Mouse (Mus musculus) stomach, postnatal 0 days (tissue): ENCODE results near the gene Sytl1. TPM values are rescaled to one million over a fixed set of nuclear protein-coding genes. Genes with fewer than 3 reads are reported as not detected.
A peak's percentile ranks its signal among the peaks of the same experiment; 100 is the strongest.

ENCODE experiments used
- ATAC-seq: fragments of 200-750 bp; cut with Nextera tagmentation; 2 replicates; pipeline ENCODE4 v1.8.0; 2017; ENCODE audit not compliant: low FRiP score, low TSS enrichment
- DNase-seq: peaks from one replicate; pipeline ENCODE4 v3.0.0-alpha.2; 2016; ENCODE audit warnings: low spot score
- H3K27ac ChIP-seq: fragments of 300-500 bp; sonication (generic); replicated peaks from 2 replicates; pipeline ENCODE4 v1.5.1; 2014; ENCODE audit warnings: mild to moderate bottlenecking, control low read depth
- H3K27me3 ChIP-seq: fragments of 300-500 bp; sonication (generic); 2 replicates; pipeline ENCODE4 v1.6.1; 2014; ENCODE audit warnings: low read length; ENCODE audit not compliant: control insufficient read depth, insufficient read depth
- H3K36me3 ChIP-seq: fragments of 300-500 bp; sonication (generic); 2 replicates; pipeline ENCODE4 v1.6.1; 2014; ENCODE audit warnings: low read length, mixed read lengths; ENCODE audit not compliant: control insufficient read depth, insufficient read depth
- H3K4me1 ChIP-seq: fragments of 300-500 bp; sonication (generic); replicated peaks from 2 replicates; pipeline ENCODE4 v1.6.1; 2014; ENCODE audit warnings: antibody characterized with exemption; ENCODE audit not compliant: control insufficient read depth, insufficient read depth
- H3K4me2 ChIP-seq: fragments of 300-500 bp; sonication (generic); replicated peaks from 2 replicates; pipeline ENCODE4 v1.6.1; 2014; ENCODE audit warnings: low read depth, mild to moderate bottlenecking, control low read depth, moderate library complexity
- H3K4me3 ChIP-seq: fragments of 300-500 bp; sonication (generic); 2 replicates; pipeline ENCODE4 v1.5.1; 2014; ENCODE audit warnings: low read depth, low read length, control low read depth
- H3K9ac ChIP-seq: fragments of 300-500 bp; sonication (generic); 2 replicates; pipeline ENCODE4 v1.6.1; 2014; ENCODE audit warnings: mild to moderate bottlenecking, low read length, control low read depth, mixed read lengths
- H3K9me3 ChIP-seq: fragments of 300-500 bp; sonication (generic); 2 replicates; pipeline ENCODE4 v1.6.1; 2016; ENCODE audit warnings: low read length; ENCODE audit not compliant: control insufficient read depth
- CTCF ChIP-seq: IDR thresholded peaks from 2 replicates; pipeline ENCODE4 v1.5.1; 2016; ENCODE audit warnings: antibody characterized with exemption, low read depth, mild to moderate bottlenecking, moderate library complexity
- EP300 ChIP-seq: optimal IDR thresholded peaks from 2 replicates; pipeline ENCODE3; 2016; ENCODE audit warnings: antibody characterized with exemption
- WGBS: fragments of 180-500 bp; shearing (Covaris S2); extraction: QIAGEN DNeasy Blood & Tissue Kit; methylation state at CpG from one replicate; pipeline ENCODE4 v1.1.7; 2014; 5-methylcytosine and 5-hydroxymethylcytosine counted together
- polyA plus RNA-seq: library from polyadenylated mRNA; unstranded; fragments of >200 nt; fragmentation: Nextera tagmentation; extraction: Ambion mirVana; gene quantifications from 2 replicates; pipeline ENCODE4 v1.2.1, GENCODE M21; 2015

Sytl1 gene
- polyA plus RNA-seq, 1 experiment from 2014 or later = 93.5 TPM

- TF ChIP-seq EP300 (peak; percentile 75), CTCF (no peak)
- Histone ChIP-seq H3K9ac (peak overlapping the region; percentile 4; the same call in 1 of the 2 replicates), H3K4me2 (peak overlapping the region; percentile 34; the same call in 1 of the 2 replicates), H3K27me3 (no peaks in the 10 kb centered on the region), H3K4me3 (no peak overlapping the region), H3K4me1 (no peaks in the 10 kb centered on the region), H3K9me3 (no peaks in the 10 kb centered on the region), H3K36me3 (no peaks in the 10 kb centered on the region; the same call in 1 of the 2 replicates), H3K27ac (peak overlapping the region; percentile 56)
- ATAC-seq (peak; percentile 78), DNase-seq (peak; percentile 66)
- whole genome bisulfite sequencing = 48% methylated on average over 12 of the region's 12 CpGs
Measured at GRCm38 (mm10) chr4:133257798-133258408, 5.0 kb downstream of the Sytl1 start.

- DNase-seq (peak; percentile 82), ATAC-seq (peak; percentile 62)
- Histone ChIP-seq H3K9ac (peak overlapping the region; percentile 4; the same call in 1 of the 2 replicates), H3K9me3 (no peaks in the 10 kb centered on the region), H3K4me2 (peak overlapping the region; percentile 34; the same call in 1 of the 2 replicates), H3K27me3 (no peaks in the 10 kb centered on the region), H3K27ac (peak overlapping the region; percentile 56), H3K4me1 (no peaks in the 10 kb centered on the region), H3K4me3 (no peak overlapping the region), H3K36me3 (no peaks in the 10 kb centered on the region; the same call in 1 of the 2 replicates)
- no peak for TF ChIP-seq EP300
- TF ChIP-seq CTCF = no peak
- 31% methylated on average over 11 of the region's 12 CpGs for WGBS
Measured at GRCm38 (mm10) chr4:133257230-133257629, 5.7 kb downstream of the Sytl1 start.

DNA sequence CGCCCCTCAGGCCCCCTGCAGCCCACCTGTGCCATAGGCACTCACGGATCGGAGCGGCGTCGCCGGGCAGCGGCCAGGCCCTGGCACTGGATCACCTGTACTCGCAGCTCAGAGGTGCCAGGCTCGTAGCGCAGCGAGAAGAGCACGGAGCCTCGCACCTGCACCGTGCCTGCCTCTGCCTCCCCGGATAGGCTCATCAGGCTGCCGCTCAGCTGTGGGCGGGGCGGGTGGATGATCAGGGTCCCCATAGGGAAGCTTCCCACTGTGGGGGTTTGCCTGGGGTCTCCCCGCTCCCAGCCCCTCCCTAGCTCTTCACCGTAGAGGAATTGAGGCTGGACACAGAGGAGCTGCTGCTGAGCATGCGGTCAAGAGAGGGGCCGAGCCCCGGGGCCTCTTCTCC is 6.1 kb downstream of the Sytl1 start:
- H3K36me3 ChIP-seq = no peaks in the 10 kb centered on the region; the same call in 1 of the 2 replicates
- H3K27me3 ChIP-seq = no peaks in the 10 kb centered on the region
- H3K4me3 ChIP-seq = no peak overlapping the region
- TF ChIP-seq CTCF = no peak
- no peak for TF ChIP-seq EP300
- DNase-seq = peak; percentile 51
- WGBS = 20% methylated on average over 24 of the region's 24 CpGs
- no peak overlapping the region; the same call in 1 of the 2 replicates for H3K27ac ChIP-seq
- H3K9ac ChIP-seq = no peak overlapping the region
- no peaks in the 10 kb centered on the region for H3K4me1 ChIP-seq
- H3K9me3 ChIP-seq = no peaks in the 10 kb centered on the region
- ATAC-seq = peak; percentile 27; the same call in 1 of the 2 replicates
- H3K4me2 ChIP-seq = 0 out of 2 replicates have a peak overlapping the region, but pooled peaks have one; percentile 29

GRCm38 (mm10) chr4:133255392-133255791 is 7.5 kb downstream of the Sytl1 start:
- no peak overlapping the region for H3K4me3 ChIP-seq
- H3K27ac ChIP-seq = no peak overlapping the region
- DNase-seq = no peak
- ATAC-seq = no peak
- 68% methylated on average over 6 of the region's 6 CpGs for WGBS
- no peak overlapping the region for H3K9ac ChIP-seq
- no peaks in the 10 kb centered on the region for H3K9me3 ChIP-seq
- H3K4me1 ChIP-seq = no peaks in the 10 kb centered on the region
- no peak overlapping the region for H3K4me2 ChIP-seq
- no peaks in the 10 kb centered on the region; the same call in 1 of the 2 replicates for H3K36me3 ChIP-seq
- H3K27me3 ChIP-seq = no peaks in the 10 kb centered on the region
- TF ChIP-seq EP300 (no peak), CTCF (no peak)

- Histone ChIP-seq H3K27me3 (no peaks in the 10 kb centered on the region), H3K36me3 (no peaks in the 10 kb centered on the region), H3K9ac (no peak overlapping the region), H3K27ac (peak overlapping the region; percentile 49; the same call in 1 of the 2 replicates), H3K9me3 (no peaks in the 10 kb centered on the region), H3K4me2 (no peak overlapping the region), H3K4me1 (no peaks in the 10 kb centered on the region), H3K4me3 (no peak overlapping the region)
- TF ChIP-seq EP300 (no peak), CTCF (no peak)
- 76% methylated on average over 12 of the region's 12 CpGs for WGBS
- DNase-seq (no peak), ATAC-seq (no peak)
Measured at GRCm38 (mm10) chr4:133253412-133253811, 9.5 kb downstream of the Sytl1 start.

DNA sequence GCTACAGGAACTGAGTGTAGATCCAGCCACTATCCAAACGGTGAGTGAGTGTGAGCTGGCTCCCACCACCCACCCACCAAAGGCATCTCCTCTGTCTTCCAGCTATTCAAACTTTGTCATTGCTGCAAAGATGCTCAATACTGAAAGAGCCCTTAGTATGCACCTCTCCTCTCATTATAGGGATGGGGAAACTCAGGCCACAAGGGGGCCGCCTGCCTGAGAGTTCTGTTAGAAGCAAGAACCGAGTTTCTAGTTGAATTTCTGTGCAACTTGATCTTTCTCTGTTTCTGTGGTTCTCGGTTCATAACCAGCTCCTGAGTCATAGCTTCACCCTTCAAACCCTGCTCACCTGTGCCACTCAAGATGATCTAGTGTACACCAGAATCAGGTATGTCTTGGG is 10.8 kb downstream of the Sytl1 start:
- H3K4me3 ChIP-seq = no peak overlapping the region
- ATAC-seq (no peak), DNase-seq (no peak)
- H3K4me2 ChIP-seq = no peak overlapping the region
- peak; percentile 24 for TF ChIP-seq EP300
- peak; percentile 55 for TF ChIP-seq CTCF
- H3K27me3 ChIP-seq = no peaks in the 10 kb centered on the region
- no peaks in the 10 kb centered on the region for H3K9me3 ChIP-seq
- no peak overlapping the region for H3K9ac ChIP-seq
- H3K27ac ChIP-seq = 0 out of 2 replicates have a peak overlapping the region, but pooled peaks have one; percentile 53
- 52% methylated on average over 4 of the region's 4 CpGs for WGBS
- H3K4me1 ChIP-seq = no peaks in the 10 kb centered on the region
- H3K36me3 ChIP-seq = no peaks in the 10 kb centered on the region
